Mouse (Mus musculus): Measurements from ENCODE around the gene March1.

DNA sequence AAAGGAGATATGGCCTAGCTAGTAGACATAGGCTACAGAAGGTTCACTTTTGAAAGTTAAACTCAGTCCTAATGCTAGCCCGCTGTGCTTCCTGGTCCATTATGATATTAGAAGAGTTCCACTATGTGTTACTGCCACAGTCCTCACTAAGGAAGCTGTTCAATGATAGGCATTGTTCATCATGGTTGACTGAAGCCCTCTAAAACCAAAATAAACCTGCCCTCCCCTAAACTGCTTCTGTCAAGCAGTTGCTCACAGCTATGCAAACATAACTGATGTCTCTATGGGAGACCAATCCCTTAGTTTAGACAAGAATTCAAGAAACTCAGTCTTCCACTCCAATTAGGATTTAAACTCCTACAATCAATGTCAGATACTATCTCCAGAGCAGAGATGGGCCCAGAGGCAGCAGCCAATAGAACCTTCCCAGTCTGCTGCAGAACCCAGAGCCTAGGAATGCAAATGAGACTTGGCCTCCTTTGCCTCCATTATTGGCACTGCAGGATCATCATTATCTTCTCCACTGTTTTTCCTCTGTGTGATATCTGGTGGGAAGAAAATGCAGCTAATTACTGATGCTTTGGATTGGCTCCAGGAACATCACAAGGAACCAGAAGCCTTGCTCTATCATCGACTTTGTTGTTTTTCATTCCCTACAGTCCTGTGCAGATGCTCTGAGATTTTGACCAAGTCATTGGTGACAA lies 787.2 kb downstream of the March1 start:
- no peak for TF ChIP-seq CTCF (IDR thresholded peaks at IDR 0.05 in 2 of 3, conservative IDR thresholded peaks at IDR 0.05 in 1 of 3; ENCODE audit: control insufficient read depth in 1 of 3, insufficient read depth in 1 of 3, low read depth in 2 of 3, low read length in 3 of 3, poor library complexity in 1 of 3, severe bottlenecking in 1 of 3)
- TF ChIP-seq USF2 (IDR thresholded peaks at IDR 0.05; ENCODE audit: borderline replicate concordance in 1 of 2, insufficient read depth in 1 of 2, low read depth in 1 of 2, low read length in 2 of 2): no peak
- no peak for TF ChIP-seq HCFC1 (IDR thresholded peaks at IDR 0.05; ENCODE audit: low read depth, low read length)
- TF ChIP-seq MYC (IDR thresholded peaks at IDR 0.05; ENCODE audit: low read depth, low read length): no peak
- TF ChIP-seq CHD1 (IDR thresholded peaks at IDR 0.05; ENCODE audit: low read depth, low read length): no peak
- no peak for TF ChIP-seq POLR2A (IDR thresholded peaks at IDR 0.05; ENCODE audit: control insufficient read depth in 1 of 2, insufficient read depth in 1 of 2, low read depth in 1 of 2, low read length in 2 of 2, poor library complexity in 1 of 2)
- TF ChIP-seq MAX (IDR thresholded peaks at IDR 0.05; ENCODE audit: low read length): no peak
- TF ChIP-seq MEF2A (IDR thresholded peaks at IDR 0.05; ENCODE audit: extremely low read depth, insufficient replicate concordance, low read depth, low read length, poor library complexity, severe bottlenecking): no peak
- no peak for TF ChIP-seq GATA1 (IDR thresholded peaks at IDR 0.05; ENCODE audit: low read depth, low read length)
- TF ChIP-seq POLR2AphosphoS5 (IDR thresholded peaks at IDR 0.05; ENCODE audit: borderline replicate concordance, low read depth, low read length): no peak

All from MEL (cell line).